11 mouse cellular contexts compared by ENCODE assay signal in the genomic region with DNA sequence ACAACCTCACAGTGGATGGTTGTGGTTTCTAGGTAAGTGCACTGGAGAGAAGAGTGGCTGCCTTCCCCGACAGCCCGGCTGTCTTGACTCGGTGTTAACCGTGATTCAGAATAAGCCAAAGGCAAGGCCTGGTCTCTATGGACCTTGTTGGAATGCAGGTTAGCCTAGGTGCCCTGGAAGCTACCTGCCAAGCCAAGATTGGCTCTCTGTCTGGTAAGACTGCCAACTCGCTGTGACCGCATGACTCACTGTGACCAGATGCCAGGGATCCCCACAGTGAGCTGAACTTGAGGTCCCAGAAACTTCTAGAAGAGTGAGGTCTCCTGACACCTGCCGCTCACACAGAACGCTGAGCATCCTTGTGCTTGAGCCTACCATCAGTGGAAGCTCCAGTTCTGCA. TPM values are rescaled to one million over a fixed set of nuclear protein-coding genes. Genes with fewer than 3 reads are reported as not detected.
A peak's percentile ranks its signal among the peaks of the same experiment; 100 is the strongest.
DNase-seq lines count a peak whose midpoint lies in the region; ATAC-seq and TF ChIP-seq lines count a peak whose summit lies in the region.
"Had no signal": no experiment of that assay in that cellular context is flagged by ENCODE, and none has a peak within 500 bp of the region (broad histone marks: within the 10 kb centered on the region; RNA-seq: fewer than 3 reads in every experiment).

No protein-coding gene starts in this region.

- no peak for ATAC-seq in G1E (ENCODE audit: extremely low read depth, insufficient number of reproducible peaks, low FRiP score, poor library complexity, severe bottlenecking)
- no peak for ATAC-seq in midbrain, embryonic 12.5 days (ENCODE audit: low FRiP score, low read depth)

- no peak for TF ChIP-seq CTCF in kidney, adult 2 months (conservative IDR thresholded peaks at IDR 0.05; ENCODE audit: insufficient read depth, insufficient read length, low read depth, low read length)
- TF ChIP-seq CTCF in G1E (IDR thresholded peaks at IDR 0.05; ENCODE audit: low read depth, low read length) = 0 out of 2 replicates have a peak, but pooled peaks have one; percentile 2

- no peaks in the 10 kb centered on the region for H3K36me3 ChIP-seq in kidney, adult 2 months (ENCODE audit: control insufficient read depth, insufficient read depth, low read length)
- peaks cover 48% of the 10 kb centered on the region for H3K36me3 ChIP-seq in G1E (replicated peaks)
- H3K36me3 ChIP-seq in midbrain, embryonic 12.5 days = peaks cover 49% of the 10 kb centered on the region

- no peak overlapping the region for H3K4me3 ChIP-seq in kidney, adult 2 months (ENCODE audit: insufficient read depth, low read depth, low read length)
- H3K4me3 ChIP-seq in G1E (ENCODE audit: low read depth, low read length) = no peak overlapping the region
- no peak overlapping the region for H3K4me3 ChIP-seq in midbrain, embryonic 12.5 days
- H3K4me3 ChIP-seq: embryonic facial prominence, embryonic 12.5 days; liver, embryonic 15.5 days had no signal

- H3K4me1 ChIP-seq in kidney, adult 2 months (ENCODE audit: control insufficient read depth, insufficient read depth, low read length) = 0 out of 2 replicates have a peak, but pooled peaks cover 2% of the 10 kb centered on the region
- H3K4me1 ChIP-seq in G1E (ENCODE audit: insufficient read depth, low read depth, low read length) = peaks cover 10% of the 10 kb centered on the region
- peaks cover 32% of the 10 kb centered on the region for H3K4me1 ChIP-seq in midbrain, embryonic 12.5 days
- H3K4me1 ChIP-seq: embryonic facial prominence, embryonic 12.5 days had no signal

- intact Hi-C loops in gastrocnemius, postnatal 14 days (cut with DNase I; ENCODE audit: low total_unique reads) = no loop called here

- H3K4me2 ChIP-seq in midbrain, embryonic 12.5 days (replicated peaks) = no peak overlapping the region
- H3K4me2 ChIP-seq: embryonic facial prominence, embryonic 12.5 days; liver, embryonic 15.5 days had no signal

- no peak overlapping the region for H3K27ac ChIP-seq in kidney, adult 2 months (ENCODE audit: insufficient read depth, low read depth, low read length)
- peak overlapping the region; percentile 42 for H3K27ac ChIP-seq in midbrain, embryonic 12.5 days (replicated peaks)
- H3K27ac ChIP-seq: embryonic facial prominence, embryonic 12.5 days; liver, embryonic 15.5 days had no signal

- no peaks in the 10 kb centered on the region for H3K9me3 ChIP-seq in G1E (replicated peaks)
- no peaks in the 10 kb centered on the region for H3K9me3 ChIP-seq in midbrain, embryonic 12.5 days
- H3K9me3 ChIP-seq: embryonic facial prominence, embryonic 12.5 days; liver, embryonic 15.5 days had no signal

- TF ChIP-seq POLR2A in kidney, adult 2 months (IDR thresholded peaks at IDR 0.05; ENCODE audit: low read depth, low read length) = no peak

- DNase-seq in kidney, adult 2 months = peak; percentile 67
- no peak for DNase-seq in kidney, adult 9 months
- no peak for DNase-seq in G1E (ENCODE audit: low spot score)
- peak; percentile 64 for DNase-seq in cerebellum, adult 8-10 months
- DNase-seq in gastrocnemius, postnatal 14 days = no peak
- no peak for DNase-seq in spleen, postnatal 10 days (ENCODE audit: low spot score in 2 of 2)
- DNase-seq: kidney, postnatal 25 days; thymus, postnatal 14 days had no signal

- H3K9ac ChIP-seq in midbrain, embryonic 12.5 days (replicated peaks) = no peak overlapping the region
- H3K9ac ChIP-seq: embryonic facial prominence, embryonic 12.5 days; liver, embryonic 15.5 days had no signal

- 77% methylated on average over 8 of the region's 8 CpGs for WGBS in kidney, adult 2 months
- 95% methylated on average over 8 of the region's 8 CpGs for WGBS in midbrain, embryonic 12.5 days

- no peaks in the 10 kb centered on the region for H3K27me3 ChIP-seq in kidney, adult 2 months (replicated peaks; ENCODE audit: control insufficient read depth, insufficient read depth, low read length)
- H3K27me3 ChIP-seq in G1E (ENCODE audit: insufficient read depth, low read length) = peaks cover 7% of the 10 kb centered on the region
- H3K27me3 ChIP-seq in midbrain, embryonic 12.5 days = peaks cover 5% of the 10 kb centered on the region; the same call in 1 of the 2 replicates
- H3K27me3 ChIP-seq: liver, embryonic 15.5 days had no signal

RNA-seq across cellular contexts. Expression of gene Stmn1, which starts 8.8 kb away (rescaled TPM):
- 9.8 and 24.9 TPM in 2 replicates for polyA plus RNA-seq in kidney, adult 2 months (2012; rRNA removed)
- total RNA-seq in G1E (2014; fragmentation: Nextera tagmentation) (171 and 196 TPM in 2 replicates), G1E (2017) (804 and 935 TPM in 2 replicates)
- 93.2 and 179 TPM in 2 replicates for polyA plus RNA-seq in G1E (2012)
- 4,918 and 5,057 TPM in 2 replicates for polyA plus RNA-seq in midbrain, embryonic 12.5 days (2016; fragmentation: Nextera tagmentation; extraction: Ambion mirVana)
- total RNA-seq in gastrocnemius, postnatal 14 days (2021) = 10 to 100 TPM; 29.4 to 37.7 TPM

RNA-seq across cellular contexts. Expression of gene Paqr7, which starts 19.6 kb away (rescaled TPM):
- 58.7 and 74.3 TPM in 2 replicates for polyA plus RNA-seq in kidney, adult 2 months (2012; rRNA removed)
- 6.0 and 10.3 TPM in 2 replicates for total RNA-seq in G1E (2014; fragmentation: Nextera tagmentation)
- 7.0 and 9.2 TPM in 2 replicates for total RNA-seq in G1E (2017)
- polyA plus RNA-seq in G1E (2012) = 13.1 and 14.8 TPM in 2 replicates
- polyA plus RNA-seq in midbrain, embryonic 12.5 days (2016; fragmentation: Nextera tagmentation; extraction: Ambion mirVana) = 4.8 and 6.4 TPM in 2 replicates
- 1 to 10 TPM; 3.9 to 5.4 TPM for total RNA-seq in gastrocnemius, postnatal 14 days (2021)

RNA-seq across cellular contexts. Expression of gene Aunip, which starts 33.9 kb away (rescaled TPM):
- 0.07 and 0.09 TPM in 2 replicates for polyA plus RNA-seq in kidney, adult 2 months (2012; rRNA removed)
- total RNA-seq in G1E (2014; fragmentation: Nextera tagmentation) (8.5 and 12.1 TPM in 2 replicates), G1E (2017) (18.7 and 20.2 TPM in 2 replicates)
- 7.1 and 8.1 TPM in 2 replicates for polyA plus RNA-seq in G1E (2012)
- 11.2 and 11.5 TPM in 2 replicates for polyA plus RNA-seq in midbrain, embryonic 12.5 days (2016; fragmentation: Nextera tagmentation; extraction: Ambion mirVana)
- under 1 TPM; 0.29 to 0.86 TPM for total RNA-seq in gastrocnemius, postnatal 14 days (2021)

RNA-seq across cellular contexts. Expression of gene Mtfr1l, which starts 58.3 kb away (rescaled TPM):
- 133 and 149 TPM in 2 replicates for polyA plus RNA-seq in kidney, adult 2 months (2012; rRNA removed)
- total RNA-seq in G1E (2014; fragmentation: Nextera tagmentation) (103 and 119 TPM in 2 replicates), G1E (2017) (55.6 and 68.0 TPM in 2 replicates)
- 54.5 and 59.1 TPM in 2 replicates for polyA plus RNA-seq in G1E (2012)
- 127 and 133 TPM in 2 replicates for polyA plus RNA-seq in midbrain, embryonic 12.5 days (2016; fragmentation: Nextera tagmentation; extraction: Ambion mirVana)
- 100 to 1,000 TPM; 113 to 118 TPM for total RNA-seq in gastrocnemius, postnatal 14 days (2021)

Comparison
In these comparisons a context has a peak if more than half of its experiments do, and no peak if none do; other contexts are left out.
1. DNase-seq: peak in kidney, adult 2 months (single experiment) and cerebellum, adult 8-10 months (single experiment); none in kidney, adult 9 months (single experiment), G1E (single experiment), gastrocnemius, postnatal 14 days (single experiment) and spleen, postnatal 10 days (0 of 2).
2. RNA of gene Stmn1, which starts 8.8 kb away (polyA plus RNA-seq): 4,918 to 5,057 TPM in midbrain, embryonic 12.5 days; 93.2 to 179 TPM in G1E and 9.8 to 24.9 TPM in kidney, adult 2 months; every median in the first group is over 10 times any median in the second.